Mouse (Mus musculus) left cerebral cortex, postnatal 14 days (tissue): ENCODE results near the gene Cc2d1a. TPM values are rescaled to one million over a fixed set of nuclear protein-coding genes. Genes with fewer than 3 reads are reported as not detected.

ENCODE experiments used
- DNase-seq, 2 experiments: peaks; one replicate each; pipeline ENCODE4 v3.0.0; 2021 to 2022; ENCODE audit warnings: low spot score in 2 of 2, mixed read lengths in 1 of 2
- intact Hi-C: fragments of 180-260 bp; cut with DNase I; formaldehyde crosslinking; loops from one replicate; pipeline ENCODE4 v1.15.1; 2025
- total RNA-seq, 2 experiments: library from RNA; stranded (reverse); gene quantifications; 2 replicates each; pipeline ENCODE4 v1.2.3; 2021

The Cc2d1a gene
- total RNA-seq, 2 experiments from 2014 or later = 56.4 to 58.3 TPM

DNA sequence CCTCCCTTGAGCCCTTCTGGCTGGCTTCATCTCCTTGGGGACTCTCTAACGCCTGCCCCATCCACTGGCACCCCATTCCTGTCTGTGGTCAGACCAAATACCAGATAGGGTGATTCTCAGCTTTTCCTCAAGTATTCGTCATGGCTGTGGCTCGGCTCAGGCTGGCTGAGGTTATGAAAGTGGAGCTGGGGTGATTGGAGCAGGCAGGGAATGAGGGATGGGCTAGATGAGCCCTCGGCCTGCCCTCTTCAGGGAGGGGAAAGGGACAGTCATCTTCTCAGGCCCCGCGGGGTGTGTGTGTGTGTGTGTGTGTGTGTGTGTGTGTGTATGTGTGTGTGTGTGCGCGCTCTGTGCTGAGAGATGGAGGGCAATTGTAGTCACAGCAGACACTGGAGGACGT is 22.1 kb downstream of the Cc2d1a start, which contains the start of gene Podnl1:
Podnl1 (plus strand) TSS at position 334 of the 400 bp plus-strand sequence.
- DNase-seq = no peak
- intact Hi-C loops = no loop called here

DNA sequence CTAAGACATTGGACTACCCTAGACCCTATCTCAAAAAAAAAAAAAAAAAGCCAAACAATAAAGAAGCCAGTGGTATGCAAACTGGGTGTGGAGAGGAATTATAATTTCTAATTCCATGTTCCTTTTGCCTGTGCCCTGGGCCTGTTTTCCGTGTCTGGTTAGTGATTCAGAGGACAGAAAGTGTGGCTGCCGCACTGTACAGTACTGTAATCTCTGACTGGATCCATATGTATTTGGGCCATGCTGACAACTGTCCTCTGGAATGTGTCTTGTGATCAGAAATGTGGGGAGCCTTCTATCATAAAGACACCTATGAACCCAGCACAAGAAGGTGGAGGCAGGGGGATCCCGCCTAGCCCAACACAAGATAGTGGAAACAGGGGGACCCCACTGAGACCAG is 25.6 kb downstream of the Cc2d1a start:
- DNase-seq = no peak
- intact Hi-C loops = no loop called here

DNA sequence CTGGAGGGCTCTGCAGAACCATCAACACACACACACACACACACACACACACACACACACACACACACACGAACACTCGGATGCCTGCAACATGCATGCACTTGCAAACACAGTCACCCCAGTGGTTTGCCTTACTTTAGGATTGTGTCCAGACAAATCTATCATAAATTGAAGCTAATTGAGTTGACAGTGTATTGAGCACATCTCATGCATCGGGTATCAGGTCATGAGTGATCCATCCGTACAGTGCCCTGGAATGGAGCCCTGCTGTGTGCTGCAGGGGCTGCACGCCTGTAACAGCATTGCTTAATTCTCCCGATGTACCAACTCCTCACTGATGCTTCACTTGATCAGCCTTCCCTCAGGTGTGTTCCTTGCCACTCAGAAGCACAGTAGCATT is 32.1 kb downstream of the Cc2d1a start:
- no peak for DNase-seq
- intact Hi-C loops = no loop called here

DNA sequence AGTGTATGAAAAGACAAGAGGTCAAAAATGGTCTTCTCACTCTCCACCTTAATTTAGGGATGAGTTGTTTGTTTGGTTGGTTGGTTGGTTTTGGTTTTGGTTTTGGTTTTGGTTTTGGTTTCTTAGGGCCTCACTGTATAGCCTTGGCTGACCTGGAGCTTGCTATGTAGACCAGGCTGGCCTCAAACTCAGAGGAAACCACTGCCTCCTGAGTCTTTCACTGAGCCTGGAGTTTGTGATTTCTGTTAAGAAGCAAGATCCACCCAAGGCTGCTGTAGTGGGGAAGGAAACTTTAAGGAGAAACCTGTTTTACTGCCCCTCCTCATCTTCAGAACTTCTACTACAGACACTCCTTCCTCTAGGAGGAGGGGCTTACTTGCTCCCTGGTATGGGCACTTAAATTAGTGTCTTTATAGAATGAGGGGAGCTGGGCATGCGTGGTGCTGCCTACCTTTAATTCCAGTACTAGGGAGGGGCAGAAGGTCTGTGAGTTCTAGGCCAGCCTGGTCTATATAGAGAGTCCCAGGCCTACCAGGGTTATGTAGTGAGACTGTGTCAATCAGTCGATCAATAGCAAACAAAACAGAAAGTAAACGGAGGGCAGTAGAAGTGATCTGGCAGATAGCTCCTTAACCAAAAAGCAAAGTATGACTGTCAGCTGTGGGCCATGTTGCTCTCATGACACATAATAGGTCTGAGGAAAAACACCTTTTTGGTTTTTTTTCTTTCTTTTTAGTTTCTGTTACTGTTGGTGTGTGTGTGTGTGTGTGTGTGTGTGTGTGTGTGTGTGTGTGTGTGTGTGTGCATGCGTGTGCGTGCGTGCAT is 41.3 kb downstream of the Cc2d1a start:
- DNase-seq = no peak
- intact Hi-C loops = no loop called here

DNA sequence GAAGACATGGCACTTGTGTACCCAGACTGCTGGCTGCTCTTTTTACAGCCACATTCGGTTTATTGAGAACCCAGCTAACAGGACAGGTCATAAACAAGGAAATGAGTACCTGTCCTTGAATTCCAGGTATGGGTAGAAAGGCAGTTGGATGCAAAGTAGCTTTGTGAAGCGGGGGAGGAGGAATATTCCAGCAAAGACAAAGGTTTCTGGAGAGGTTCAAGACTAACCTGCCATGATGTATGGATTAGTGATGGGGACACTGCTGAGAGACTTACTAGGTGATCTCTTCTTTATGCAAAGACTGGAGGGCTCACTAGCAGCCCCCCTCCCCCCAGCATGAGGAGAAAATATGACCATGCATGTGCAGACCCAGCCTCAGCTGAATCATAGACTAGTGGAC is 42.1 kb downstream of the Cc2d1a start:
- no peak for DNase-seq
- intact Hi-C loops = no loop called here

DNA sequence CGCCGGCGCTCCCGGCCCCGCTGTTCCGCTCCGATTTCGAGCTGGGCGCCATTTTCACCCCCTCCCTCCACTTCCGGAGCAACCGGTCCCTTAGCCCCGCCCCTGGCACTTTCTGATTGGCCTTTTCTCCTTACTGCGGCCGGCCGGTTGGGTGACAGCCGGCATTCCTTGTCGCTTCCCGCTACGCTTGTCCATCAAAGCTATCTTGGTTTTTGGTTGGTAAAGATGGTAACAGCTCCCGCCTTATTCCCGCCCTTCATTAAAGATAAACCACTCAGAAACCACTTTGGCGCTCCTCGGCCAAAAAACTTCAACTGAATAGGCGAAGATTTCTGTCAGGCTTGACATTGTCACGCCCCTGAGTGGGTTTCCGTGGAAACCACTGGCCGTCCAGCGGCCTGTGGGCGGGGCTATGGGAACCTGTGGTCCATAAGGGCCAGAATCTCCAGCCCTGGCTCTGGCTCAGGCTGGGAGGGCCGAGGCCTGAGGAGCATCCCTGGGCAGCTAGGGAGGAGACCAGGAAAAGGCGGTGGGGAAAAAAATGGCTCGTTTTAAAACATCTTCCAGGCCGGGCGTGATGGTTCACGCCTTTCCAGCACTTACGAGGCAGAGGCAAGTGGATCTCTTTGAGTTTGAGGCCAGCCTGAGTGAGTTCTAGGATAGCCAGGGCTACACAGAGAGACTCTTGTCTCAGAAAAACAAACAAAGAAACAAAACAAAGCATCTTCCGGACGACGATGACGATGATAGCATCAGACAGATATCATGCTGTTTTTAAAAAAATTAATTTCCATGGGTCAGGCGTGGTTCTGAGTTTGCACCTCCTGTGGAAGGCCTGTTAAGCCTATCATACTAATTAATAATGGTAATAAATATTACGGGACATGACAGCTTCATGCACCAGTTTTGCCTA is 42.8 kb downstream of the Cc2d1a start, which contains the start of gene Dcaf15:
Dcaf15 (minus strand) TSS at position 72 of the 913 bp plus-strand sequence.
- intact Hi-C loops = no loop called here

DNA sequence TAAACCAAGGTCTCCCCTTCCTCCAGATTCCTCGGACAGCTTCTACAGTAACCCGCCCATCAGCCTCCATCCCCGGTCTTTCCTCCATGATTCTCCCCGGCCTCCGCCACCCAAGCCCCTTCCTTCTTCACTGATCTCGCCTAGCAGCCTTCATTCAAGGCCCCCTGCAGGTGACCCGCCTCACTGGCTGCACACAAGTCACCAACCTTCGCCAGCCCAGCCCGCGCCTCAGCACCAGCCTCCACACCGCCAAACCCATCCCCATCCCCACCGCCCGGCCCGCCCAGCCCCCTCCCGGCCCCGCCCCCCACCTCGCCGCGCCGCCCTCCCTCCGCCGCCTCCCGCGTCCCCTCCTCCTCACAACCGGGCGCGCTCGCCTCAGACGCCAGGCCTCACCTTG is 43.5 kb downstream of the Cc2d1a start:
- peak; percentile 40 to 52 for DNase-seq
- intact Hi-C loops = no loop called here

More for the DNA sequence above, 42.8 kb downstream of the Cc2d1a start, which contains the start of gene Dcaf15:
- peak; percentile 97 to 99 for DNase-seq

DNA sequence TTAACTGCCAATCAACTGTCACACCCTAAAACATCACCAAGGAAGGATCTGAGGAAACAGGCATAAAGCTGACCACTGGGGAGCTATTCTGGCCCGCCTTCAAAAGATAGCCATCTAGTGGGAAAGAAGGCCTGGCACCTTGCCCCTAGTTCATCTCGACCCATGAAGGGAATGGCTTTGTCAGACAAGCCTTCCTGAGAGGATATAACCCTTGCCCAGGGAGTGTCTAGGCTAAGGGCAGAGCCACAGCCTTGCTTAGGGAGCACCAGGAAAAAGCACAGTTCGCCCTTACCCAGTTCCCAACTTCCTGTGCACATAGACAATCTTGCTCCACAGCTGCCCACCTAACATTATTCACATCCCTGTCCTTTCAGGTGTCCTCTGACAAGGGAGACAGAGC is 44.1 kb downstream of the Cc2d1a start:
- DNase-seq = no peak
- intact Hi-C loops = no loop called here

DNA sequence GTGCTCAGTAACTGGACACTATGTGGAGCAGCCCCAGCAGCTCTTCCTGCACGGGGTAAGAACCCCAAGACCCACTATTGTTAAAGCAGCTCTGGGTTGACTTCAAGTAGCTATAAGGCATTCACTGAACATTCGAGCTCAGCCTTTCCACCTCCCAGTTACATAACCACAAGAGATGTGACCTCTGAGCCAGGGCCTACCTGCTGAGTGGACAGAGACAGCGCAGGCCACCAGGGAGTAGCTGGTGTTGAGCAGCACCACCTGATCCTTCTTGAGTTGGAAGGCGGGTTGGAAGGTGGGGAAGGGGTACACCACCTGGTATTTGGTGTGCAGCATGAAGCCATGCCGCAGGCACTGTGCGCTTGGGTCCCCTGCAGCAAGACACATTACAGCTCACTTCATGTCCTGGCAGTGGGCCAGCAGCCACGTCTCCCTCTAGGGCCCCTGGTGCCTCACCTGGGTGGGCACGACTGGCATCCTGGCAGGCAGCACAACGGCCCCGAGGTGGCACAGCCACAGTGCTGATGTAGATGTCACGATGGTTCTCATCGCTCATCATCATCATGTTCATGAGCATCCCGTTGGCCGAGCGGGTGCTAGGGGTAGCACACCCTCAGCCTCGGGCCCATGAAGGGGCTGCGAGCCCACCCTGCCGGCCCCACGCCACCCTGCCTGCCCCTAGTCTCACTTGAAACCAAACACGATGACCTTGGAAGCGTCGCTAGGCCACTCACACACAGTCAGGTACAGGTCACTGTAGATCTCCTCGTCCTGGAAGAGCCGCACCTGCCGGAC is 46.1 kb downstream of the Cc2d1a start:
- DNase-seq = no peak
- intact Hi-C loops = no loop called here

DNA sequence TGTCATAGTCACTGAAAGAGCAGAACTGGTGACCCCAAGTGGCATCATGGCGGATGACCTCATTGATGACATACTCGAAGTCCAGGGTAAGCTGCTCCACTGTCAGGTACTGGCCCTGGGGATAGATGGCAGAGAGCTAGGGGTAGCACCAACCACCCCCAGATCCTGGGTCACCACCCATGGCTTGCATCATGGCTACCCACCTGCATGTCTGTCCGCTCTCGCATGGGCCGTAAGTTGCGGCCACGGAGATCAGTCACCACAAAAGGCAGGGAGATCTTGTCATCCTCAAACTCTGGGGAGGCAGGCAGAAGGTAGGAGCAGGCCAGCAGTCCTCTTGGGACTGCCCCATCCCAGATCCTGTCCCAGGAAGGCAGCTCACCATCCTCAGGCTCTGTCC is 49.4 kb downstream of the Cc2d1a start:
- intact Hi-C loops = loop anchor here (5.0 kb wide), 1 partner anchor 39 kb away; no protein-coding TSS in a partner anchor
- no peak for DNase-seq

DNA sequence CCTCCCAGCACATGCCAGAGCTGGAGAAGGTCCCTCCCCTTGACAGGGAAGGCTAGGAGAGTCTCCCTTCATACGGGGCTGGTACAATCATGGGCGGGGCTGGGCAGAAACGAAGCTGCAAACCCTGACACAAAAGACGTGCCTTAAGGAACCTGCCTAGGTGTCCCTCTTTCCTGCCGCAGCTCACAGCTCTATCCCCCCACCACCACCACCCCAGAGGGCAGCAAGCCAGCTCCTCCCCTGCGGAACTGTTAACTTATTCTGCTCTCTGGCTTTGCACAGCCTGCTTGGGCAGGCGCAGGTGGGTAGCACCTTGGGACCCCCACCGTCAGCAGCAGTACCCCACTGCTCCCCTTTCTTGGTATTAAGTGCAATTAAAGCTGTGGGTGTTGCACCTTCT is 51.7 kb downstream of the Cc2d1a start:
- no peak for DNase-seq
- intact Hi-C loops = loop anchor here (5.0 kb wide), 1 partner anchor 41 kb away; no protein-coding TSS in a partner anchor

DNA sequence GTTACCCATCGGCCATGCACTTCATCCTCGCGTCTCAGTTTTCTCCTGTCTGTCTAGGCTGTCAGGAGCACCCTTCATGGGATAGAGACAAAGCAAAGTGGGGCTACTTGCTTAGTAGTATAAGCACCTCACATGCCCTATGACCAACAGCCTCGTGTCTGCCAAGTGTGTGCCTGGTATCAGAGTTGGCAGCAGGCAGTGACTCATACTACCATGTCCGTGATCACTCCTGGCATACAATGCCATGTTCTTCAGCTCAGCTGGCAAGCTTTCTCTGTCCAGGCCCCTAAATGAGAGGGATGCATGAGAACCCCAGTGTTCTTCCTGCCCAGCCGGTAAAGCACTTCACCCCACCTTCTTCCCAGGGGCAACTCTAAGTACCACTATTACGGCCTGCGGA is 57.2 kb downstream of the Cc2d1a start:
- no peak for DNase-seq
- intact Hi-C loops = no loop called here

DNA sequence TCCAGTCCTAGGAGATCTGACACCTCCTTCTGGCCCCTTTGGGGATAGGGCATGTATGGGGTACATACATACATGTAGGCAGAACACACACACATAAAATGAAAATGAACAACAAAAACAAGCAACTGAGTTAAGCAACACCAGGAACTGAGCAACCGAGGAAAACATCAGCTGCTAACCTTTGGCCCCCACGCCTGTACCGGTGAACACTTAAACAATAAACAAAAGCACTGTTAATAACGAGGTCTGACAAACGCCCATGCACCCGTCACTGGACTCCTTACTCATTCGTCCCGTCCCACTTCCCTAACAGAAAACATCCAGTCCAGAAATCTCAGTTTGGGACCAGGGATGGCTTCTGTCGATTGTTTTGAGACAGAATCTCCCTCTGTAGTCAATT is 58.5 kb downstream of the Cc2d1a start:
- intact Hi-C loops = no loop called here
- DNase-seq = no peak

DNA sequence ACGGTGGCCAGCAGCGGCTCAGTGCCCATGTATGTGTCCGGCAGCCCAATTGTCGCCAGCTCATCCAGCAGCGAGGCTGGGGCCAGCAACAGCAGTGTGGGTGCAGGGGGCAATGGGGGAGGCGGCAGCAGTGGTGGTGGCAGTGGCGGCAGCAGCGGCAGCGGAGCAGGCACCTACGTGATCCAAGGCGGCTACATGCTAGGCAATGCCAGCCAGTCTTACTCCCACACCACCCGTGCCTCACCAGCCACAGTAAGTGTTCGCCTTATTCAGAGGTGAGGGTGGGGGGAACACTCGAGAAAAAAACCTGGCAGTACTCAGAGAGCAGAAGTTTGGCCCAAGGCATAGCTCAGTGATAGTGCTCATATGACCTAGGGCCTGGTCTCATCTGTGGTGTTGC is 59.9 kb downstream of the Cc2d1a start:
- DNase-seq = no peak
- intact Hi-C loops = no loop called here

DNA sequence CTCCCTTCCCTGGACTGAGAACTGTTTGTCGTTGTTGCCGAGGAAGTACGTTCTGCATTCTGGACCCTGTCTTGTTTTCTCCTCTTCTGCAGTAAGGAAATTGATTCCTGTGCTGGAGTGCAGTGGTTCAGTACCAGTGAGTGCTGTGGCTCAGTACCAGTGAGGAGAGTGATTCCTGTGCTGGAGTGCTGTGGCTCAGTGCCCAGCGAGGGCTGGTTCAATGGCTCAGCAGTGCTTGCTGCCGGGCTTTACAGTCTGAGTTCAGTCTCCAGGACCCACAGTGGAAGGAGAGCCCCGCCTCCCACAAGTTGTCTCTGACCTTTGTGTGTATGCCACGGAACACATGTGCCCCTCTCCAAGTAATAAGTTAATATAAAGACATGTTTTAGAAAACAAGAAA is 60.6 kb downstream of the Cc2d1a start:
- no peak for DNase-seq
- intact Hi-C loops = no loop called here

DNA sequence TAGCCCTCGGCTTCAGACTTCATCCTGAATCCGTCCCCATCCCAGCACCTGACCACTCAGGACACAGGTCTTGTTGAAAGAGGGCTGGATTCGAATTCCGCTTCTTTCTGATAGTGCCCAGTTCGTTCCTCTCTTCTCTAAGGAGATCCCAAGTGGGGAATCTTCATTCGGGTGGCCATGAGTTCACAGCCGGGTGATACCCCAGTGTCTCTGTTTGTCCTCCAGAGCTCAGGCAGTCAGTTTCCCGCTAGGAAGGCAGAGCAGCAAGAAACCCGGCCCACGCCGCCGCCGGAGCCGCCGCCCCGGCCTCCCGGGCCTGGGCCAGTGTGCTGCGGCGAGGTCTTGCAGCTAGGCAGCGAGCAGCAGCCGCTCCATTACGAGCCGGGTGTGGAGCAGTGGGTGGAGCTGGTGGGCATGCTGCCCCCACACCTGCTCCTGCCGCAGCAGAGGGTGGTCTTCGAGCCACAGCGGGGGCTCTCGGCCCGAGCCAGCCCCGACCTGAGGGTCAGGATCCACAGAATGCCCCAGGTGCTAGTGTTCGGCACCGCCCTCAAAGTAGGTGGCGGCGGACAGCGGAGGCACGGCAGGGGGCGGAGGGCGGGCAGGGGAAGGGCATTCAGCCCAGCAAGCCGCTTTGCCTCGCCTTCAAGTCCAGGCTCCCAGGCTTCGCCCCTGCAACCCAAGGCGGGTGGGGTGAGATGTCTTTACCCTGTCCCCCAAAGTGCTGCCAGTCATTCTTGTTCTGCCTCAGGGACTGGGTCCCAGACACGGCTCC is 63.2 kb downstream of the Cc2d1a start:
- DNase-seq = no peak
- intact Hi-C loops = no loop called here

DNA sequence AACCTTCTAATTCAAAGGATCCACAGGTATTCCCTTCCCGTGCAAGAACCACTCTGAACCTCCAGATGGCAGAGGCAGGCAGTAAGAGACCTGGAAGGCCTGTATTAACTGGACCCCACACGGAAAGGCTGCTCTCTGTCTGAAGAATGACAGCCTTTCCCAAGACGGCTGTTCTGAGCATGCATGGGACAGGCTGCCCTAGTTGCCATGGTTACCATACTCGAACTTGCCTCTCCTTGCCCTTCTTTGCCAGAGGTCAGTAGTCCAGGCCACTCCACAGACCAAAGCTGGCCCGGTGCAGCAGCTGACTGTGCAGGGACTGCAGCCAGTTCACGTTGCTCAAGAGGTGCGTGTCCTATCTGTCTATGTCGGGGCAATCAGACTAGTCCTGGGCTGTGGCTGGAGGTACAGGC is 63.9 kb downstream of the Cc2d1a start:
- intact Hi-C loops = no loop called here
- DNase-seq = no peak
